24 mouse cellular contexts compared by ENCODE assay signal in the genomic region with DNA sequence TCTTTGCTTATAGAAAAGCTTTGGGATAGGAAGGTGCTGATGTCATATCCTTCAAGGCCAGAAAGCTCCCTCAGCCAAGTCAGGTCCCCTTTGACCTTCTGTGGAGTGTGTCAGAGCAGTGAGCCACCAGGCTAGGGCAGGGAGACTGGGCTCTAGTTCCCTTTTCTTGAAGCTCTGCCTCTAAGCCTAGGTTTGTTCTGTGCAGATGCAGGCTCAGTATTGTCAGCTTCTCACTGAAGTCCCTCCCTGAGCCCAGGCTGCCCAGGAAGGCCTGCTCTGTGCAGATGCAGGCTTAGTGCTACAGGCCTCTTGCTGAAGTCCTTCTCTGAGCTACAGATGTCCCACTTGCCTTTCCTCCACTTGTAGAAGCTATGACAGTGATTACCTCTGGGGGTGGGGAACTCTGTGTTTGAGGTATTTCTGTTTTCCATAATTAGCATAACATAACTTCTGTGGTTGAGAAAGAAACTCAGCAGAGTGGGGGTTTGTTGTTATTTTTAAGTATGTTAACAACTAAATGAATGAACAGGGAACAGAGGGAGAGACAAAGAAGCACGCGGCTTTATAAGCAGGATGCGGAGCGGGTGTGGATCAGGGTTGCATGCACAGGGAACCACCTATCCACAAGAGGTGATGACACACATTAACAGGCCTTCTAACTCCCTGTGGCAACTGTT. TPM values are rescaled to one million over a fixed set of nuclear protein-coding genes. Genes with fewer than 3 reads are reported as not detected.
DNase-seq lines count a peak whose midpoint lies in the region; ATAC-seq and TF ChIP-seq lines count a peak whose summit lies in the region.
"Had no signal": no experiment of that assay in that cellular context is flagged by ENCODE, and none has a peak within 500 bp of the region (broad histone marks: within the 10 kb centered on the region; RNA-seq: fewer than 3 reads in every experiment).

No protein-coding gene starts in this region.

- 67% methylated on average over 4 of the region's 4 CpGs for WGBS in spleen, adult 2 months
- WGBS in hindbrain, postnatal 0 days: 90% methylated on average over 4 of the region's 4 CpGs

- H3K4me3 ChIP-seq in spleen, adult 2 months (ENCODE audit: extremely low read depth, insufficient read depth, insufficient read length): no peak overlapping the region
- H3K4me3 ChIP-seq in hindbrain, postnatal 0 days (ENCODE audit: low read length): no peak overlapping the region
- H3K4me3 ChIP-seq: embryonic facial prominence, embryonic 15.5 days; intestine, embryonic 15.5 days; midbrain, embryonic 13.5 days; neural tube, embryonic 12.5 days had no signal

- H3K4me2 ChIP-seq in hindbrain, postnatal 0 days (ENCODE audit: low read depth, low read length): no peak overlapping the region
- H3K4me2 ChIP-seq: embryonic facial prominence, embryonic 15.5 days; intestine, embryonic 15.5 days; midbrain, embryonic 13.5 days; neural tube, embryonic 12.5 days had no signal

- H3K9me3 ChIP-seq in hindbrain, postnatal 0 days (ENCODE audit: low read length): no peaks in the 10 kb centered on the region
- H3K9me3 ChIP-seq: embryonic facial prominence, embryonic 15.5 days; intestine, embryonic 15.5 days; midbrain, embryonic 13.5 days; neural tube, embryonic 12.5 days had no signal

- no peak for TF ChIP-seq POLR2A in spleen, adult 2 months (IDR thresholded peaks at IDR 0.05; ENCODE audit: low read depth, low read length)

- DNase-seq in frontal cortex, postnatal 14 days (ENCODE audit: low spot score in 2 of 2): no peak
- peak; percentile 44 to 56 for DNase-seq in spleen, adult 2 months (ENCODE audit: low read depth in 1 of 2, low spot score in 2 of 2)
- DNase-seq in spleen, postnatal 4 days (ENCODE audit: low spot score in 2 of 2): no peak
- no peak for DNase-seq in left cerebral cortex, adult 9 months (ENCODE audit: low spot score in 2 of 2)
- DNase-seq in hindbrain, postnatal 0 days (ENCODE audit: low spot score): no peak
- DNase-seq in layer of hippocampus, postnatal 10 days (ENCODE audit: low spot score in 2 of 2): no peak
- DNase-seq: adrenal gland, adult 8-10 months; cerebellum, postnatal 14 days; gastrocnemius, postnatal 36 days; heart, postnatal 36 days; kidney, postnatal 10 days; lung, adult 18-20 months; retina, postnatal 1 day; spleen, adult 18-20 months; thymus, adult 18-20 months had no signal

- ATAC-seq in frontal cortex, adult (ENCODE audit: low TSS enrichment): peak; percentile 27; the same call in 1 of the 2 replicates
- ATAC-seq in hematopoietic stem cell, adult 5-6 weeks (replicated peaks in 1 of 2; ENCODE audit: insufficient read depth in 1 of 2, low FRiP score in 2 of 2, low TSS enrichment in 1 of 2, low read depth in 1 of 2, poor library complexity in 2 of 2, severe bottlenecking in 2 of 2): peak; percentile 74 to 77
- ATAC-seq in hindbrain, postnatal 0 days: no peak
- ATAC-seq: forebrain, embryonic 14.5 days; intestine, embryonic 15.5 days; midbrain, embryonic 13.5 days had no signal

- H3K27ac ChIP-seq in spleen, adult 2 months (ENCODE audit: insufficient read depth, low read length): peak overlapping the region; percentile 79
- H3K27ac ChIP-seq in hindbrain, postnatal 0 days: no peak overlapping the region
- H3K27ac ChIP-seq: embryonic facial prominence, embryonic 15.5 days; intestine, embryonic 15.5 days; midbrain, embryonic 13.5 days; neural tube, embryonic 12.5 days had no signal

- H3K36me3 ChIP-seq in spleen, adult 2 months (ENCODE audit: control insufficient read depth, insufficient read depth, low read length): peaks cover 8% of the 10 kb centered on the region
- H3K36me3 ChIP-seq in hindbrain, postnatal 0 days (ENCODE audit: insufficient read depth, low read length): no peaks in the 10 kb centered on the region
- H3K36me3 ChIP-seq: embryonic facial prominence, embryonic 15.5 days; intestine, embryonic 15.5 days; midbrain, embryonic 13.5 days; neural tube, embryonic 12.5 days had no signal

- H3K9ac ChIP-seq in hindbrain, postnatal 0 days (replicated peaks; ENCODE audit: low read length): no peak overlapping the region
- H3K9ac ChIP-seq: embryonic facial prominence, embryonic 15.5 days; intestine, embryonic 15.5 days; midbrain, embryonic 13.5 days; neural tube, embryonic 12.5 days had no signal

- H3K27me3 ChIP-seq in spleen, adult 2 months (ENCODE audit: control insufficient read depth, insufficient read depth, low read length): no peaks in the 10 kb centered on the region
- H3K27me3 ChIP-seq in hindbrain, postnatal 0 days (ENCODE audit: insufficient read depth, low read length): no peaks in the 10 kb centered on the region
- H3K27me3 ChIP-seq: embryonic facial prominence, embryonic 15.5 days; intestine, embryonic 15.5 days; midbrain, embryonic 13.5 days; neural tube, embryonic 12.5 days had no signal

- TF ChIP-seq CTCF in spleen, adult 2 months (IDR thresholded peaks at IDR 0.05; ENCODE audit: extremely low read depth, insufficient read depth, insufficient read length, insufficient replicate concordance): no peak
- no peak for TF ChIP-seq CTCF in hindbrain, postnatal 0 days (IDR thresholded peaks at IDR 0.05; ENCODE audit: low read depth)

- peaks cover 62% of the 10 kb centered on the region; the same call in 1 of the 2 replicates for H3K4me1 ChIP-seq in spleen, adult 2 months (ENCODE audit: control insufficient read depth, insufficient read depth, insufficient read length)
- no peaks in the 10 kb centered on the region for H3K4me1 ChIP-seq in hindbrain, postnatal 0 days (ENCODE audit: insufficient read depth, low read length)
- H3K4me1 ChIP-seq: intestine, embryonic 15.5 days; midbrain, embryonic 13.5 days; neural tube, embryonic 12.5 days had no signal

RNA-seq across cellular contexts. Expression of gene Haao, which starts 17.0 kb away (rescaled TPM):
- polyA plus RNA-seq in spleen, adult 2 months (2012; rRNA removed): 98.5 and 112 TPM in 2 replicates
- 30.9 and 33.2 TPM in 2 replicates for total RNA-seq in hematopoietic stem cell, adult 5-6 weeks (2017)
- 0.65 and 1.3 TPM in 2 replicates for total RNA-seq in hindbrain, postnatal 0 days (2014; rRNA removed)
- polyA plus RNA-seq in hindbrain, postnatal 0 days (2015; fragmentation: Nextera tagmentation; extraction: Ambion mirVana): 0.28 and 0.76 TPM in 2 replicates
- total RNA-seq in layer of hippocampus, postnatal 10 days (2021): not detected
- total RNA-seq: gastrocnemius, postnatal 36 days; left cerebral cortex, postnatal 25 days had no signal
- polyA plus RNA-seq: C2C12; neural tube, embryonic 12.5 days had no signal

Comparison
In these comparisons a context has a peak if more than half of its experiments do, and no peak if none do; other contexts are left out.
1. DNase-seq: peak in spleen, adult 2 months (2 of 2); none in frontal cortex, postnatal 14 days (0 of 2), spleen, postnatal 4 days (0 of 2), left cerebral cortex, adult 9 months (0 of 2), hindbrain, postnatal 0 days (single experiment) and layer of hippocampus, postnatal 10 days (0 of 2).
2. RNA of gene Haao, which starts 17.0 kb away (total RNA-seq): 30.9 to 33.2 TPM in hematopoietic stem cell, adult 5-6 weeks; 0.65 to 1.3 TPM in hindbrain, postnatal 0 days and not detected in layer of hippocampus, postnatal 10 days; every median in the first group is over 10 times any median in the second.